Mouse (Mus musculus): ENCODE measurements at regions not wholly inside any gene's neighbourhood (a gene's known extent, or its start where the extent isn't known, plus 50 kb on each side); places are given as distances from the start of the nearest gene placed in this dataset.

- no peak for ATAC-seq (replicated peaks in 1 of 2; ENCODE audit: insufficient read depth in 1 of 2, low FRiP score in 2 of 2, low TSS enrichment in 1 of 2, low read depth in 1 of 2, poor library complexity in 2 of 2, severe bottlenecking in 2 of 2)
Observed at GRCm38 (mm10) chr9:61733540-61733939, 180.8 kb downstream of the Rplp1 start.

- ATAC-seq (replicated peaks in 1 of 2; ENCODE audit: insufficient read depth in 1 of 2, low FRiP score in 2 of 2, low TSS enrichment in 1 of 2, low read depth in 1 of 2, poor library complexity in 2 of 2, severe bottlenecking in 2 of 2) = no peak
Observed at GRCm38 (mm10) chr9:61732747-61733146, 181.6 kb downstream of the Rplp1 start.

- ATAC-seq (replicated peaks in 1 of 2; ENCODE audit: insufficient read depth in 1 of 2, low FRiP score in 2 of 2, low TSS enrichment in 1 of 2, low read depth in 1 of 2, poor library complexity in 2 of 2, severe bottlenecking in 2 of 2) = no peak
Observed at GRCm38 (mm10) chr9:61728115-61728514, 186.2 kb downstream of the Rplp1 start.

GRCm38 (mm10) chr9:61727651-61728050, 186.7 kb downstream of the Rplp1 start:
- no peak for ATAC-seq (replicated peaks in 1 of 2; ENCODE audit: insufficient read depth in 1 of 2, low FRiP score in 2 of 2, low TSS enrichment in 1 of 2, low read depth in 1 of 2, poor library complexity in 2 of 2, severe bottlenecking in 2 of 2)

GRCm38 (mm10) chr9:61724070-61724469, 190.3 kb downstream of the Rplp1 start:
- no peak for ATAC-seq (replicated peaks in 1 of 2; ENCODE audit: insufficient read depth in 1 of 2, low FRiP score in 2 of 2, low TSS enrichment in 1 of 2, low read depth in 1 of 2, poor library complexity in 2 of 2, severe bottlenecking in 2 of 2)

- peak; percentile 17 to 39; a peak in 1 of 4 replicates for ATAC-seq (replicated peaks in 1 of 2; ENCODE audit: insufficient read depth in 1 of 2, low FRiP score in 2 of 2, low TSS enrichment in 1 of 2, low read depth in 1 of 2, poor library complexity in 2 of 2, severe bottlenecking in 2 of 2)
Observed at GRCm38 (mm10) chr9:61723021-61723581, 191.2 kb downstream of the Rplp1 start.

GRCm38 (mm10) chr9:61721851-61722250, 192.5 kb downstream of the Rplp1 start:
- no peak for ATAC-seq (replicated peaks in 1 of 2; ENCODE audit: insufficient read depth in 1 of 2, low FRiP score in 2 of 2, low TSS enrichment in 1 of 2, low read depth in 1 of 2, poor library complexity in 2 of 2, severe bottlenecking in 2 of 2)

GRCm38 (mm10) chr9:61721071-61721470, 193.3 kb downstream of the Rplp1 start:
- no peak for ATAC-seq (replicated peaks in 1 of 2; ENCODE audit: insufficient read depth in 1 of 2, low FRiP score in 2 of 2, low TSS enrichment in 1 of 2, low read depth in 1 of 2, poor library complexity in 2 of 2, severe bottlenecking in 2 of 2)

GRCm38 (mm10) chr9:61720206-61720605, 194.1 kb downstream of the Rplp1 start:
- no peak for ATAC-seq (replicated peaks in 1 of 2; ENCODE audit: insufficient read depth in 1 of 2, low FRiP score in 2 of 2, low TSS enrichment in 1 of 2, low read depth in 1 of 2, poor library complexity in 2 of 2, severe bottlenecking in 2 of 2)

GRCm38 (mm10) chr9:61716751-61717150, 197.6 kb downstream of the Rplp1 start:
- ATAC-seq (replicated peaks in 1 of 2; ENCODE audit: insufficient read depth in 1 of 2, low FRiP score in 2 of 2, low TSS enrichment in 1 of 2, low read depth in 1 of 2, poor library complexity in 2 of 2, severe bottlenecking in 2 of 2) = no peak

- ATAC-seq (replicated peaks in 1 of 2; ENCODE audit: insufficient read depth in 1 of 2, low FRiP score in 2 of 2, low TSS enrichment in 1 of 2, low read depth in 1 of 2, poor library complexity in 2 of 2, severe bottlenecking in 2 of 2) = peak; percentile 22 to 36; a peak in 1 of 4 replicates
Observed at GRCm38 (mm10) chr9:61714331-61715035, 199.9 kb downstream of the Rplp1 start.

GRCm38 (mm10) chr9:61713806-61714205, 200.5 kb downstream of the Rplp1 start:
- ATAC-seq (replicated peaks in 1 of 2; ENCODE audit: insufficient read depth in 1 of 2, low FRiP score in 2 of 2, low TSS enrichment in 1 of 2, low read depth in 1 of 2, poor library complexity in 2 of 2, severe bottlenecking in 2 of 2) = no peak

GRCm38 (mm10) chr9:61711296-61711695, 203.0 kb downstream of the Rplp1 start:
- ATAC-seq (replicated peaks in 1 of 2; ENCODE audit: insufficient read depth in 1 of 2, low FRiP score in 2 of 2, low TSS enrichment in 1 of 2, low read depth in 1 of 2, poor library complexity in 2 of 2, severe bottlenecking in 2 of 2) = no peak

GRCm38 (mm10) chr9:61707875-61708274, 206.5 kb downstream of the Rplp1 start:
- ATAC-seq (replicated peaks in 1 of 2; ENCODE audit: insufficient read depth in 1 of 2, low FRiP score in 2 of 2, low TSS enrichment in 1 of 2, low read depth in 1 of 2, poor library complexity in 2 of 2, severe bottlenecking in 2 of 2) = peak; percentile 48 to 83

- no peak for ATAC-seq (replicated peaks in 1 of 2; ENCODE audit: insufficient read depth in 1 of 2, low FRiP score in 2 of 2, low TSS enrichment in 1 of 2, low read depth in 1 of 2, poor library complexity in 2 of 2, severe bottlenecking in 2 of 2)
Observed at GRCm38 (mm10) chr9:61707296-61707695, 207.0 kb downstream of the Rplp1 start.

GRCm38 (mm10) chr9:61706263-61706755, 208.0 kb downstream of the Rplp1 start:
- no peak for ATAC-seq (replicated peaks in 1 of 2; ENCODE audit: insufficient read depth in 1 of 2, low FRiP score in 2 of 2, low TSS enrichment in 1 of 2, low read depth in 1 of 2, poor library complexity in 2 of 2, severe bottlenecking in 2 of 2)

- peak in 1 of 2 experiments; percentile 34; a peak in 1 of 4 replicates for ATAC-seq (replicated peaks in 1 of 2; ENCODE audit: insufficient read depth in 1 of 2, low FRiP score in 2 of 2, low TSS enrichment in 1 of 2, low read depth in 1 of 2, poor library complexity in 2 of 2, severe bottlenecking in 2 of 2)
Observed at GRCm38 (mm10) chr9:61705586-61706233, 208.6 kb downstream of the Rplp1 start.

- ATAC-seq (replicated peaks in 1 of 2; ENCODE audit: insufficient read depth in 1 of 2, low FRiP score in 2 of 2, low TSS enrichment in 1 of 2, low read depth in 1 of 2, poor library complexity in 2 of 2, severe bottlenecking in 2 of 2) = no peak
Observed at GRCm38 (mm10) chr9:61703301-61703700, 211.0 kb downstream of the Rplp1 start.
